Mouse (Mus musculus) bone marrow, adult 2 months (tissue): ENCODE data around the gene Ppp2ca.

ENCODE experiments used
- CTCF ChIP-seq: fragments of 200-500 bp; IDR thresholded peaks from 2 replicates; pipeline ENCODE4 v1.5.1; 2011; ENCODE audit warnings: low read length, control low read depth; ENCODE audit not compliant: control insufficient read depth, insufficient read depth
- POLR2A ChIP-seq: fragments of 200-500 bp; IDR thresholded peaks from 2 replicates; pipeline ENCODE4 v1.6.1; 2011; ENCODE audit warnings: low read depth, mild to moderate bottlenecking, control low read depth, low read length, borderline replicate concordance; ENCODE audit not compliant: control insufficient read depth

DNA sequence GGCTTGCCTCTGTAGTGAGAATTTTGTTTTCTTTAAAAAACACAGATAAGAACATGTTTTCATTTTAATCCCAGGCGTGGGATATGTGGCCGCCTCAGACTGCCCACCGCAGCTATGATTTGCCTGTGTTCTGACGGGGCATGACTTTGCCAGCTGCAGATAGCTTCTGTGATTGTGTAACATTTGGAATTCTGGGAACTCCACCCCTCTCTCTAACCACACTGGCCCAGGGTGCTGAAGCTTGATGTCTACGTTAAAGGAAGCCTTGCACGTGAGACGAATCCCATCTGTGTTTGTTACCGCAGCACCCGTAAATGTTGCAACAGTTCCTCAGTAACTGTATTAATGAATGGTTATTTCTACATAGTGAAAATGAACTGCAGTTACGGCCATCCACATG lies 26.7 kb upstream of the Ppp2ca start:
- TF ChIP-seq POLR2A, result no peak
- TF ChIP-seq CTCF, result no peak
